In genomic region chr5:74194841-74195613, GRCm38 (mm10) we compare ENCODE assay signal across 8 mouse cellular contexts. TPM values are rescaled to one million over a fixed set of nuclear protein-coding genes. Genes with fewer than 3 reads are reported as not detected.
A peak's percentile ranks its signal among the peaks of the same experiment; 100 is the strongest.
DNase-seq lines count a peak whose midpoint lies in the region; ATAC-seq and TF ChIP-seq lines count a peak whose summit lies in the region.

Gene Rasl11b (plus strand): TSS chr5:74195286.

- no peaks in the 10 kb centered on the region for H3K9me3 ChIP-seq in embryonic facial prominence, embryonic 14.5 days (ENCODE audit: control insufficient read depth, low read length)
- H3K9me3 ChIP-seq in limb, embryonic 13.5 days: no peaks in the 10 kb centered on the region
- no peaks in the 10 kb centered on the region for H3K9me3 ChIP-seq in midbrain, embryonic 16.5 days (replicated peaks; ENCODE audit: control insufficient read depth, low read length, poor library complexity, severe bottlenecking)

- H3K4me1 ChIP-seq in bone marrow, adult 2 months (ENCODE audit: control insufficient read depth, insufficient read depth, low read length): peaks cover 3% of the 10 kb centered on the region
- peaks cover 53% of the 10 kb centered on the region for H3K4me1 ChIP-seq in embryonic facial prominence, embryonic 14.5 days (ENCODE audit: control insufficient read depth, insufficient read depth, low read length)
- H3K4me1 ChIP-seq in limb, embryonic 13.5 days: peaks cover 70% of the 10 kb centered on the region
- peaks cover 25% of the 10 kb centered on the region for H3K4me1 ChIP-seq in midbrain, embryonic 16.5 days (ENCODE audit: control insufficient read depth, insufficient read depth, low read length)

- H3K27me3 ChIP-seq in embryonic facial prominence, embryonic 14.5 days (replicated peaks; ENCODE audit: control insufficient read depth, insufficient read depth, low read length): no peaks in the 10 kb centered on the region
- H3K27me3 ChIP-seq in limb, embryonic 13.5 days: no peaks in the 10 kb centered on the region
- peaks cover 4% of the 10 kb centered on the region; the same call in 1 of the 2 replicates for H3K27me3 ChIP-seq in midbrain, embryonic 16.5 days (ENCODE audit: control insufficient read depth, insufficient read depth, low read depth, low read length)

- H3K4me3 ChIP-seq in bone marrow, adult 2 months (replicated peaks; ENCODE audit: control insufficient read depth, low read depth, low read length): peak within 1 kb of the TSS; percentile 97
- H3K4me3 ChIP-seq in embryonic facial prominence, embryonic 14.5 days (ENCODE audit: low read depth, low read length): peak within 1 kb of the TSS; percentile 96
- H3K4me3 ChIP-seq in limb, embryonic 13.5 days: peak within 1 kb of the TSS; percentile 100
- H3K4me3 ChIP-seq in midbrain, embryonic 16.5 days (ENCODE audit: low read depth, low read length): peak within 1 kb of the TSS; percentile 77

- WGBS in bone marrow, adult 2 months: 2% methylated on average over 81 of the region's 82 CpGs
- under 1% methylated on average over 60 of the region's 82 CpGs for WGBS in embryonic facial prominence, embryonic 14.5 days
- under 1% methylated on average over 82 of the region's 82 CpGs for WGBS in limb, embryonic 13.5 days
- WGBS in midbrain, embryonic 16.5 days: under 1% methylated on average over 66 of the region's 82 CpGs

- no peak for TF ChIP-seq CTCF in bone marrow, adult 2 months (IDR thresholded peaks at IDR 0.05; ENCODE audit: control insufficient read depth, insufficient read depth, low read length)

- peaks cover 35% of the 10 kb centered on the region for H3K36me3 ChIP-seq in embryonic facial prominence, embryonic 14.5 days (ENCODE audit: control insufficient read depth, insufficient read depth, low read length)
- H3K36me3 ChIP-seq in limb, embryonic 13.5 days: peaks cover 34% of the 10 kb centered on the region
- no peaks in the 10 kb centered on the region for H3K36me3 ChIP-seq in midbrain, embryonic 16.5 days (ENCODE audit: control insufficient read depth, insufficient read depth, low read length)

- TF ChIP-seq POLR2A in bone marrow, adult 2 months (IDR thresholded peaks at IDR 0.05; ENCODE audit: borderline replicate concordance, control insufficient read depth, low read depth, low read length): peak; percentile 51; the same call in 1 of the 2 replicates

- H3K9ac ChIP-seq in embryonic facial prominence, embryonic 14.5 days (ENCODE audit: low read depth, low read length): peak within 1 kb of the TSS; percentile 95
- H3K9ac ChIP-seq in limb, embryonic 13.5 days: peak within 1 kb of the TSS; percentile 99
- peak within 1 kb of the TSS; percentile 72 for H3K9ac ChIP-seq in midbrain, embryonic 16.5 days (ENCODE audit: low read depth, low read length)

- peak within 1 kb of the TSS; percentile 95 for H3K4me2 ChIP-seq in embryonic facial prominence, embryonic 14.5 days (ENCODE audit: low read depth, low read length)
- H3K4me2 ChIP-seq in limb, embryonic 13.5 days (replicated peaks): peak within 1 kb of the TSS; percentile 88
- peak within 1 kb of the TSS; percentile 96 for H3K4me2 ChIP-seq in midbrain, embryonic 16.5 days (ENCODE audit: low read length)

- peak; percentile 87 to 88 for DNase-seq in B cell, adult 2 months
- peak; percentile 96 for DNase-seq in embryonic facial prominence, embryonic 14.5 days (ENCODE audit: low spot score)
- peak; percentile 91 for DNase-seq in heart, adult 8-10 months (ENCODE audit: low spot score)
- DNase-seq in kidney, adult 9 months: peak; percentile 92
- peak; percentile 75 to 79 for DNase-seq in spleen, postnatal 14 days (ENCODE audit: low spot score in 2 of 2)

- peak; percentile 94 for ATAC-seq in embryonic facial prominence, embryonic 14.5 days (ENCODE audit: low read depth)
- peak; percentile 92 for ATAC-seq in limb, embryonic 13.5 days (ENCODE audit: low FRiP score, low read depth)
- ATAC-seq in midbrain, embryonic 16.5 days: peak; percentile 96

- H3K27ac ChIP-seq in bone marrow, adult 2 months (ENCODE audit: control insufficient read depth, insufficient read depth, low read depth, low read length, poor library complexity): peak within 1 kb of the TSS; percentile 54; the same call in 1 of the 2 replicates
- H3K27ac ChIP-seq in embryonic facial prominence, embryonic 14.5 days (replicated peaks; ENCODE audit: low read depth, low read length): peak within 1 kb of the TSS; percentile 91
- peak within 1 kb of the TSS; percentile 93 for H3K27ac ChIP-seq in limb, embryonic 13.5 days
- peak within 1 kb of the TSS; percentile 44 for H3K27ac ChIP-seq in midbrain, embryonic 16.5 days (ENCODE audit: low read length)

RNA-seq across cellular contexts. Expression of gene Rasl11b, which starts in this region (rescaled TPM):
- 1.2 and 9.8 TPM in 2 replicates for polyA plus RNA-seq in bone marrow, adult 2 months (2011; ENCODE audit: insufficient read depth, insufficient read length, low replicate concordance, missing spikeins)
- polyA plus RNA-seq in embryonic facial prominence, embryonic 14.5 days (2014; fragmentation: Nextera tagmentation; extraction: Ambion mirVana): 62.9 and 75.4 TPM in 2 replicates
- total RNA-seq in heart, adult 8-10 months (2022): 10 to 100 TPM; 36.0 to 52.1 (median 41.2) TPM
- 147 and 149 TPM in 2 replicates for polyA plus RNA-seq in limb, embryonic 13.5 days (2015; fragmentation: Nextera tagmentation; extraction: Ambion mirVana)
- polyA plus RNA-seq in midbrain, embryonic 16.5 days (2015; fragmentation: Nextera tagmentation; extraction: Ambion mirVana): 11.3 and 12.4 TPM in 2 replicates

Comparison
In these comparisons a context has a peak if more than half of its experiments do, and no peak if none do; other contexts are left out.
1. Peak in every context shown above with its lines: DNase-seq, ATAC-seq, H3K4me3 ChIP-seq and H3K27ac ChIP-seq.